Mouse (Mus musculus): Measurements from ENCODE around the gene Defa33.
"Not testable (repeated sequence)": the region's sequence is repeated elsewhere in the genome, so short reads cannot be mapped to it uniquely, and the experiment has no call there.

Gene Defa33

GRCm38 (mm10) chr8:21391511-21391910 lies at the start of gene Defa33:
Defa33 (plus strand) TSS chr8:21391811.
- not testable (repeated sequence) for DNase-seq

GRCm38 (mm10) chr8:21378215-21378614 lies 13.4 kb upstream of the Defa33 start, which contains the start of gene Defa2:
Defa2 (plus strand) TSS chr8:21378515.
- not testable (repeated sequence) for DNase-seq

GRCm38 (mm10) chr8:21427111-21427510 lies 35.5 kb downstream of the Defa33 start, which contains the start of gene Defa36:
Defa36 (plus strand) TSS chr8:21427411.
- not testable (repeated sequence) for DNase-seq

All from cerebellum, adult 8-10 months (tissue).